Mouse (Mus musculus) kidney, postnatal 14 days (tissue): ENCODE measurements at regions not wholly inside any gene's neighbourhood (a gene's known extent, or its start where the extent isn't known, plus 50 kb on each side); places are given as distances from the start of the nearest gene placed in this dataset.

ENCODE experiments used
- DNase-seq: peaks from one replicate; pipeline ENCODE4 v3.0.0; 2022; ENCODE audit warnings: mixed read lengths

DNA sequence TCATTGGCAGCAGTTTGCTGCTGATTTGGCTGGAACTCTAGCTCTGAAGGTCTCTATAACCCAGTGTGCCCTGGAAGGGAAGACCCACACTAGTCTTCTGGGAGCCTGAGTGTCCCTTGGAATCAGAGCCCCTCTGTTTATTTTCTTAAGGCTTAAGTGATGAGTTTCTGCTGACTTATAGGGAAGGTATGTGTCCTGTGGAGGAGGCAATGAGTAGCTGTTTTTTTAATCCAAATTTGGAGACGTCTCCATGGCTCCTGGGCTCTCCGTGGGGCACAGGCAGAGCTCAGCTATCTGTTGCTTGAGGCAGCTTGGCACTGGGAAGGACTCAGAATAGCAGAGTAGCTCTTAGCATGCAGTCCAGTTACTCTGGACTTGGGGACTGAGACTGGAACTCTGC lies 146.4 kb downstream of the Ttc32 start:
- DNase-seq: no peak

DNA sequence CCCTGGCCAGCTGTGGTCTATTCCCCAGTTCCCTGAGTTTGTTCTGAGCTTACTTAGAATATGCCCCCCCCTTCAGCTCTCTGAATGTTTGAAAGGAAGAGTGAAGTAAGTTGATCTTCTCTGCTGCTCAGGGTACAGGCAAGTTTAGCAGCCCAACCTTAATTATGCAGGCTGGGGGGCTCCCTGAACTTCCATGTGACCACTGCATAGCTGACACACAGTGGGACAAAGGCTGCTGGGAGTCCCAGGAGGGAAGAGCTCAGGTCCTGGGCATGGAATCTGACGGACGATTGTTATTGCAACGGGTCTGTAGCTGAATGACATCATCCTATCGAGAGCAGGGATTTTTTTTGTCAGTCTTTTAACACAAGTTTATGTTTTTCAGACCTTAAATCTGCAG lies 148.8 kb downstream of the Ttc32 start:
- no peak for DNase-seq

DNA sequence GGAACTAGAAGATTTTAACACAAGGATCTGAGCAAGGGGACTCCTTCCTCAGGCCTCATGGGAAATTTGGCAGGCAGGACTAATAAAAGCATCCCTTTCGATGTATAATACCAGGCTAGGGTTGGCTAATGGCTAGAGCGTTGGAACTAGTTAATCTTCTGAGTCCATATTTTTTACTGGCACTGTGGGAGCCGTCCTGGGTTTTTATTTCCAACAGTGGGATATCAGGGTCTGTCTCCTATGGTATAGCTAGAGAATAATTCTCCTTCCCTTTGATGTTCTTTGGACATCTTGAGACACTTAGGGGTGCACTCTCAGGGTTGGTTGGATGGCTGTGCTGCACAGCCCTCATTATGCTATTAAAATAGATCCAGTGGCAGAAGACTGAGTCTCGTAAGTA lies 150.9 kb downstream of the Ttc32 start:
- DNase-seq: no peak

DNA sequence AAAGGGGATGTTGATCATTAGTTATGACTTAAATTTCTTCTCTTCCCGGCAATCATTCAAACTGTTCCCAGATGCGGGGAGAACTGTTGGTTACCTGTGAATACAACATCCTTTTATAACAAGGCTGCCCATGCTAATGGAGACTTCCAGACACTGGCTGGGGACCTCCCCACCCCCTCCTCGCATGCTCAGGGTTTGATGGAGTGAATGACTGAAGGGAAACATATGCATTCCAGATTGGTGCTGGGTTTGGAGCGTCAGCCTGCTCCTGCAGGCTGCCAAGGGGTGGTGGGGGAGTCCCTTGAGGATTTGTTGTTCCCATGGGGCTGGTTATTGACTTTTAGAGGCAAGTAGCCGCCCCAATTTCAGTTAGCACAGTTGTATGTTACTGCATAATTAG lies 161.9 kb downstream of the Ttc32 start:
- DNase-seq: no peak

DNA sequence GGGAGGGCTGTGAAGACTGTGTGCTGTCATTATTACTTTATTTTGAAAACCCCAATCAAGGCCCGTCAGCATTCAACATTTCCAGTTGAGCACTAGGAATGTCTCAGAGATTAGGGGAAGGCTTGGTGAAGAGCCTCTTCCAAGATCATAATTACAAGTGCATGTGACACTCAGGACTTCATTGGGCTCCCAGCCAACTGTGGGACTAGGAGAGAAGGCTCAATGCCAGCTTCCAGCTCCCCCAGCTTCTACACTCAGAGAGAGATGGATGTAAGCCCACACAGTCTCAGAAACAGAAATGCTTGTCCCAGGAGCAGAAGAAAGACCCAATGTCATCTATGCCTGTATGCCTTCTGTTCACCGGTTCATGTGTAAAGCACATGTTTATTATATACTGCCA lies 169.5 kb downstream of the Ttc32 start:
- peak; percentile 20 for DNase-seq

DNA sequence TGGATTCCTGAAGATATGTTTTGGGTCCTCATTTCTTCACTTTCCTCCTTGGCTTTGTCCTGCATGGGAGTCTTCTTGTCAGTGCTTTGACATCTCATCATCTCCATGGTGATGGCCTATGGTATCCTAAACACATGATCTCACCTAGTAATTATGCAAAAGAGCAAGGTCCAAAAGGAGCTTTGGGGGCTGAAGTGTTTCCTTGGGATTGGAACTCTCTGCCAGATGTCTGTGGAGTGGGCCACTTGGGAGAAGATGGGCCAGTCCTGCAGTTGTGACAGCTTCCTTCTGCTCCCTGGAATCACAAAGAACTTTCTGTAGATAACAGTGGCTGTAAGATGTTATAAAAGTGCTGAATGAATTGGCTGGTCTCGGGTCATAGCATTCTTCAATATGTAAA lies 182.4 kb downstream of the Ttc32 start:
- DNase-seq: no peak

DNA sequence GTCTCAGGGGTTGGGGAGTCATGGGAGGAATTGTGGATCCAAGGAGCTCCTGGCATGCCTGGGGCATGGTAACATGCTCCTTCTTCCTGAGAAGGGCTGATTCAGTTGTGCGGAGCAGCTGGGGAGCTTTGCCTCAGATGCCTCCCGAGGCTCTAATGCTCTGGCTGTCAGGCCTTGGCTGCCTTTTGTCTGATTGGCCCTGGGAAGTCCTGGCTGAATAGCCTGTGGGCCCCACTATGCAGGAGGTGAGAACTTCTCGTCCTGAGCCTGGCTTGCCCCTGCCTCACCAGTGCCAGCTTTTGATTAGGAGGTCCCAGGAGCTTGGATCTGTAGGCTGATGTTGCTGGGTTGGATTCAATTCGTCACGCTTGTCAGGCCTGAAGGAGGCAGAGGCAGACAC lies 195.2 kb downstream of the Ttc32 start:
- DNase-seq: no peak

DNA sequence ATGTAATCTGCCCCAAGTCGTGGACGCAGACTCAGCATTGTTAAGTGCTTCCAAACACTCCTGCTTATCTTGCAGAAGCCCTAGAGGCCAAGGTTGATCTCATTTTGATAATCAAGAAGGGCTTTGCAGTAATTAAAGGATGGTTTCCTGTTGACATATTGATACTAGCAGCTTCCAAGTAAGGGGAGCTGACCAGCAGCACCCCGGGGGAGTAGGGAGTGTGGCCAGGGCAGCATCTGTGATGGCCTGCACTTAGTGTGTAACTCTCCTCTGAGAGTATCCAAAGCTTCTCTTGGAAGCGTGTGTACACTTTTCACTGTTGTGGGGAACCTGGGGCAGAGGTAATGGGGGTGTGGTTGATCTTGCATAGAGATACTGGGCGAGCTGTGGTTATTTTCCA lies 198.1 kb downstream of the Ttc32 start:
- no peak for DNase-seq

DNA sequence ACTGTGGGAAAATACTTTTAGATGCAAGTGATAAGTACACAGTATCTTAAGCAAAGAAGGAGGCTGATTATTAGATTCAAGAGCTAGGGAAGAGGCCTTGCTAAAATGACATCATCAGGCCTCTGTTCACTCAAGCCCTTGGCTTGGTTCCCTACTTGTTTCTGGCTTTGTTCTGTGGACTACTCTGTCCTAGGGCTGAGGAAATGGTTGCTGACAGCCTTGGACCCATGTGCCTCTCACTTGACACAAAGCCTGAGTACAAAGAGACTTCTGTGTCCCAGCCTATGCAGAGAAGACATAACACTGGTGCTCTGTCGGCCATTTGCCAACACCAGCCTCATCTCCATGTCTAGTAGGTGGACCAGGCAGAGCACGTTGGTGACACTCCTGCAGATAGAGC lies 198.7 kb downstream of the Ttc32 start:
- no peak for DNase-seq

DNA sequence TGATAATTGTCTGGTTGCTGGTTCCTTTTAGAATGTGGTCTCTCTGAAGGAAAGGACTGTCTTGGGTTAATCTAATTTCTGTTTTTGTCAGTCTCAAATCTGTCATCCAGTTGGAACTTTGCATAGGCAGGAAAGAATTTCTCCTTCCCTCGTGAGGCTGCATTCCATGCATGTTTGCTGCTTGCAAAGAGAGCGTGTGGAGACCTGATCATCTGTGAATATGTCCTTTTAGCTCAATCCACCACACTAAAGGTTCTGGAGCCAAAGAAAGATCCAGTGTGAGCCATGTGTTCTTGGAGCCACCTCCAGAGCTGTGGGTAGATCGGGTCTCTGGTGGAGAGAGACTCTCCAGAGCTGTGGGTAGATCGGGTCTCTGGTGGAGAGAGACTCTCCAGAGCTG lies 200.2 kb downstream of the Ttc32 start:
- peak; percentile 10 for DNase-seq

DNA sequence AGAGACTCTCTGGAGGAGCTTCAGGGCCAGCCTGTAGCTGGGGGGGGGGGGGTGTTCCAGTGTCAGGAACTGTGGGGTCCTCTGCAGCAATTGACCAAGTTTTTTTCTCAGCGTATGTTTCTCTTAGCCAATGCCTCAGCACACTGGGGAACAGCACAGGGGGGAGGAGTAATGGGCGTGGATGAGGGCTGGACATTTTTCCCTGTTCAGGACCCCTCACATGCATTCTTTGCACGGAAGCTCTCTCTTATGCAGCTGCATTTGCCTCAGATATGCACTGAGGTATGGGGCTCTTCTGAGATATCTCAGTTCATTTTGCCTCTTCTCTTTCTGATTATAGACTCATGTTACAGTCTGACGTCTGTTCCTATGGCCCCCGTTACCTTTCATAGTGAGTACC lies 200.8 kb downstream of the Ttc32 start:
- DNase-seq: no peak

DNA sequence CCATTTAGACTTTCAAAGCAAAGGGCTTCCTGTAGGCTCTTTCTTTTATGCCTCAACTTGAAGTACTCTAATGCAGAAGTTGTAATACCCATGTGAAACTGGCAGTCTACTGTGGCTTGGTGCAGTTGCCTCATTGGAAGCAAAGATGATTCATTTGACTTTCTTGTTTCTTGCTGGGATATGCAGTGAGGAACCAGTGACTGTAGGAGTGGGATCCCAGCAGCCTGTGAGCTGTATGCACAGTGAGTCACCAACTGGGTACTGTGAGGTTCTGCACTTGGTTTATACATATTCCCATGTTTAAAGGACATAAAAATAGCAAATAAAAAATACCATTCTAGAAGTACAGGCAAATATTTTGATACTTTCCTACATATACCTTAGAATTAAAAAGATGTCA lies 202.6 kb downstream of the Ttc32 start:
- DNase-seq: no peak

DNA sequence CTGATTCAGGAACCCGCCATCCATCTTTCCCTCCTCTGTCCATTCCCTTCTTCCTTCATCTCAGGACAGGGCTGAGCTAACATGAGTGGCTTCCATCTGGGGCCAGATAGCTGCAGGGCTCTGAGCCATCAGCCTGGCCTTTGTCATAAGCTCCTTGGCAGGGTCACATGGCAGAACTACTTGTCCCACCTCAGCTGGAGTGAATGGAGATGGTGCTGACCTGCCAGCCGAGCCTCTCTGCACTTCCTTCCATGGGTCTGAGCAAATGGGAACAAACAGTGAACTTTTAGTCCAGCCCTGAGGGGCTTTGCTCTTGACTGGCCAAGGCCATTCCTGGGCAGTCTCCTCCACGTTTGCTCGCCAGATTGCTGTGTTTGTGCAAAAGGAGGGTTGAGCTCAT lies 206.1 kb downstream of the Ttc32 start:
- DNase-seq: no peak

DNA sequence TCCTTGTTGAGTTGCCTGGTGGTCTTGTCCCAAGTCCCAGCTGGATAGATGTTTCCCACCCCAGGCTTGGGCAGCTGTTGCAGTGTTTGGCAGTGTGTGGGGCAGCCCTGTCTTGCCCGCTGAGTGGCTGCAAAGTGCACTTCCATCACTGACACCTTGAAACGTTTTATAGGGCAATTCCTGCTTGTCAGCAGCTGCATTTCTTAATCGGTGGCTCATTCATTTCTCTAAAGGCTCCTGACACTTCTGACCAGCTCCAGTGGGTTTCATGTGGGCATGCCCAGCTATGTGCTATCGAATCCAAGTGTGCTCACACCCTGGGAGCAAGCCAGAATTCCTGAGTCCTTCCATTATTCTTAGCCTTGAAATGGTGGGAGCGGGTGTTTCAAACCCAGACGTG lies 207.7 kb downstream of the Ttc32 start:
- DNase-seq: no peak

DNA sequence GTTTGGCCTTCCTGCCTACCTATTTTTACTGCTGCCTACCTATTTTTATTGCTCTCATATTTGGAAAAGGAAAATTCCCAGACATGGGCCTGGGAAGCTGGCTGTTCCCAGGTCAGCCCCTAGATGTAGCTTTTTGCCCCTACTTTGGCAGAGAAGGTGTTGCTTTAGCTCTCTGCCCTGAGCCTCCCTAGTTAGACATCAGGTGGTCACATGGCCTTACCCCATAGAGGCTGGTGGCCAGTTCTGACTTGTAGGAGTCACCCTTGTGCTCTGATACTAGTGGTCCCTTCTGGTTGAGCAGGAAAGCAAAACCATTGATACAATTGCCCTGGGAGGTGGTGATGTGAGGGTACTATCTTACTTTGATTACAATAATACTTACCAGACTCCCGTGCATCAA lies 208.2 kb downstream of the Ttc32 start:
- no peak for DNase-seq

DNA sequence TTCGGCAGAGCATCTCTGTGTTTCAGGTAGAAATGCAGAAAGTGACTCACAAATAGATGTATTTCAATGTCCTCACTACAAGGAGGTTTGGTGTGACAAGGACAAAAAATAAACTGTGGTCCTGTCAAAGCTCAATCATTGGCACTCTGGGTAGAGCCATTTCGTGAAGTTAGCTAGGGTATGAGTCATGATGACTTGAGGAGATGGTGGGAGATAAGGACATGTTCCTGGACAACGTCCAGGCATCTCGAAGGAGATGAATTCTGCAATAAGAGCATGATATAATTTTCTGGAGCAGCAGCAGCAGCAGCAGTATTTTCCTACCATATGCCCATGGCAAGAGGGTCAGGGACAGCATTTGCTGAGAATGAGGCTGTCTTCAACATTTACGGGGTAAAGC lies 217.7 kb downstream of the Ttc32 start:
- no peak for DNase-seq

DNA sequence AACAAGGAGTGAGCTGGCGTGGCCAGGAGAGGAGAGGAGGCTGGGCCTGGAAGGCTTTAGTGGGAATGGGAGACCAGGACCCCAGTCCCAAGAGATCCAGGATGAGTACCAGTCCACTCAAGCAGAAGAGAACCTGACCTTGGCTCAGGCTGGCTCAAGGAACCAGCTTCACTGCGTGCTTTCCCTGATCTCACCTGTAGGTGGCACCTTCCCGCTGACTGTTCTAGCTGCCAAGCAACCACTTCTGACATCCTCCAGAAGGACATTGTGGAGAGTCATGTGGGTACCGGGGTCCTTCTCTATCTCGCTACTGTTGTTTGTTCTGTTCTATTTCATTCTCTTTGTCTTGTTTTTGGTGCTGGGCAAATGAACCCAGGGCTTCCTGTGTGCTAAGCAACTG lies 222.0 kb downstream of the Ttc32 start:
- DNase-seq: peak; percentile 56

DNA sequence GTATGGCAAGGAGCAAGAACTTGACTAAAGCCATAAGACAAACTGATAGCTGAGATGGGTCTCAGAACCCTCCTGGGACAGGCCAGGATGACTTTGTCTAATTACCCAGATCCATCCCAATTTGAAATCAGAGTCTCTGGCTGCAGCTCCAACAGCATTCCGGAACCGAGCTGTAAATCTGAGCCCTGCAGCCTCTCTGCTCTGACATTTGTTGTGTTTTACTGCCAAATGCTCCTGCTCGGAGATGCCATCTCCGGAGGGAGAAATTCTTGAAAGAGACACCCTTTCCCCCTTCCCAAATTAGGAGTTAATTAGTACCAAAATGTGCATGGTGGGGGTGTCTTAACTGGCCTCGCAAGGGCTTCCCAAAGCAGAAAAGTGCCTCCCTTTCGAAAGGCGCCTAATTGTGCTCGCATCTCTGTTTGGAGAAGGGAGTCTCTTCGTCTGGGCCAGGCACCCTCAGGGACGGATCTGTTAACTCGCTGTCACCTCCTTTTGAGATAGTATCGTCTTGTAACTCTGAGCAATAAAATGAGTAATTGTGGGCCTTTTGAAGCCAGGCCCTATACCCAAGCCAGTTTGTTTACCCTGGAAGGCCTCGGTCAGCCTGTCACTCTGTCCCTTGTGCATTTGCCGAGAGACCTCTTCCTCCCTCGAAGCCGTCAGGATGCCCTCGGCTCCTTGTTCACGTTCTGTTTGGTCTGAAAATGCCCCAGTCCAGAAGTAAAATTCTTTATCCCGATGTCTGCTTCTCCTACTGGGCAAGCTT lies 223.7 kb downstream of the Ttc32 start:
- DNase-seq: peak; percentile 10

DNA sequence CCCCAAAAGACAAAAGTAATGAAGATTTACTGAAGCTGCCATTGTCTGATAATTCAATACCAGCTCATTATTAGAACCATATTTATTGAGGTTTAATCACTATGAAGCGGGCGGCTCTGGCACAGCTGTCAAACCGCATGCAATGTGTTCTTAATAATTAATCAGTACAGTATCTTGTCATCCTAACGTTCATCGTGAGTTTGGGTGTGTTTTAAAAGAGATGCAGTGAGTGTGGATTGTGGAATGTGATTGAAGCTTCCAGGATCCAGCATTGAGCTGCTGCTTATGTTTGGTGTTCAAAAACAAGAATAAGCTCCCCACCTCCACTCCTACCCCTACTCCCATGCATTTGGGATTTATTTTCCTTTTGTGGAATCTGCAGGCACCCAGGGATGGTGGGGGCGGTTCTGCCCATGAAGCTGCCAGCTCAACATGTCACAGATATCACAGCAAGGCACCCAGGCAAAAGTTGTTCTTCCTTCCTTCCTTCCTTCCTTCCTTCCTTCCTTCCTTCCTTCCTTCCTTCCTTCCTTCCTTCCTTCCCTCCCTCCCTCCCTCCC lies 224.6 kb downstream of the Ttc32 start:
- no peak for DNase-seq

DNA sequence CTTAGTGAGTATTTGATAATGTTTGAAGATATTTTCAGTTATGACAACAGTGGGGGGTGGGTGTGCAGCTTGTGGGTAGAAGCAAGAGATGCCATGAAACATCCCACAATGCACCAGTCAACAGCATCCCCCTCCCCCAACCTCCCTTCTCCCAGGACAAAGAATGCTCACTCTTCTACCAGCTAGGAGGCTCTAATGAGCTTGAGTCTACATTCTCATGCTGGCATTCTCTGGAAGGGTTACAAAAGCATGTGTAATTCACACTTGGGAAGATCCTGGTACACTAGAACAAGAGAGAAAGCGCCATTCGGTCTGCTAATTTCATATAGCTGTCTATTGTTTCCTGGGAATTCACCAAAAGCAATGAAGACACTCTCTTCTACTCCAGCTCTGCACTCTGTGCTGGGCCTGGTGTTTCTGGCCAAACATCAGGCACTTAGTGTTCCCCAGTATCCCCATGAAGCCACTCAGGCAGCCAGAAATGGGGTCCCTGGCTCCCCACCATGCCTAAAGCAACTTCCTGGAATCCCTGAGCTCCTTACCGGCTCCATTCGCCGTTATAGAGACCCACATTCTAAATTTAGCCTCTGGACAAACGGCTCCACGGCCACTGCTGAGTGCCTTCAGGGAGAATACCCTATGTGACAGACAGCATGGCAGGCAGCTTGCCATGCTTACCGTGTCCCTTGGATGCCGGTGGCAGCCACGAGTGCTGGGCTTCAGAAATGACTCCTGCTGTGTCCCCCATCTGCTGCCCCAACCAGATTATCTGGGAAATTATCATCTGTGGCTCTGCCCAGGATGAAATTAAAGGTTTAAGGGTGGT lies 226.1 kb downstream of the Ttc32 start:
- no peak for DNase-seq

DNA sequence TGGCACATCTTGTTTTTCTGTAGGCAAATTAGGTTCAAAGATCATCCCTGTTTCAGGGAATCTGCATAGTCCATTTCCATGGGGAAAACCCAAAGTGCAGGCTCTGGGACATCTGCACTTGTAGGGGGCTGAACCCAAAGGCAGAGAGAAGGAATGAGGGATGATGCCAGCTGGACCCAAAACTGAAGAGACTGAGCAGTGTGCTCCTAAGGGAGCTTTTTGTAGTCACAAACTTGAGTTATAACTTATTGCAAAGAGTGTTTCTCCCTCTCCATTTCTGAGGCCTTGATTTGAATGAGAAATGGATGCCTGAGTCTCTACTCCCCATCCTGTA lies 226.7 kb downstream of the Ttc32 start:
- no peak for DNase-seq

DNA sequence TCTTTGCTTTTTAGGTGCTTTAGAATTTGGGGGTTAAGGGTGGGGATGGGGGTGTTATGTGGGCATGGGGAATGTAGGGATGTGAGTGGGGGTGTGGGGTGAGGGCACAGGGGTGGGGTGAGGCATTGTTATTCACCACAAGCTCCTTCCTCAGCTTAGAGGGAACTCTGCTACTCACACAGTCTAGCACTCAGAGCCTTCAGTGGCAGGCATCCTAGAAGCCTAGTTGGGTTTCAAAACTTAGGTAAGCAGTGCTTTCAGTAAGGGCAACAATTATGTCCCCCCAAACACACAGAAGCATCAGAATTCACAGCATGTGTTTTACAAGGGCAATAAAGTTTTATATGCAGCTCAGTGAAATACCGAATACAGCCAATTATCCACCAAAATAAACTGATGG lies 228.4 kb downstream of the Ttc32 start:
- no peak for DNase-seq

DNA sequence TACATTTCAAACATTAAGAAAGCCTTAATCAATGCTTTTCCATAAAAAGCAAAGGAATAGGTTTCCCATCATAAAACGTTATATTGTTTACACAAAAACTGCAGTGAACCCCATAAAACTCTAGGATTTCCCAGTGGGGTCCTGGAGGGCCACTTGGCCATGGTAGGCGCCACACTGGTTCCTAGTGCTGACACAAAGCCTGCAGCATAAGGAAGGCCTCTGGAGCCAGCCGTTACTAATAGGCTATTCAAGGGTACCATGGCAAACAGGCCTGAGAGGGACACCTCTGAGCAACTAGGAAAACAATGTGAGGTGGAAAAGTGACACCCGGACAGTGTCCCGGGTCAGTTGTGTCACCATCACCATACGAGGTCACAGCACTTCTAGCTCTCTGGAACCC lies 231.9 kb downstream of the Ttc32 start:
- DNase-seq: peak; percentile 10

DNA sequence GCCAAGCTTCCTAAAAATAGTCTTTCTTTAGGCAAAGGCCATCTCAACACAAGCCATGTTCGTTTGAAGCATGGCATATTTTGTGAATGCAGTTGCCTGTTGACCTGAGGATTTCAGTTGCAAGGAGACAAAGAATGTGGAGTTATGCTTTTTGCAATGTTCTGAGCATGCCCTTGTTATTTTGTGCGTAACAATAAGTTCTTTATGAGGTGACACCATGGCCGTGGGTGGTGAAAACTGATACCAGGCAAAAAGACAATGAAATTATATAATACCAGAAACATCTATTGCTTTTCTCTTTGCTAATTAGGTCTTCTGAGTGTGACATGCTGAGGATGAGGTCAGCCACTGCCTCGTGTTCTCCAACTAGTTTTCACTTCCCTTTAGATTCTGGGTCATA lies 236.4 kb downstream of the Ttc32 start:
- DNase-seq: no peak
